Mouse (Mus musculus) G1E (cell line): ENCODE measurements around the gene Hmga1b.

Experiments
- CTCF ChIP-seq: IDR thresholded peaks from 2 replicates; pipeline ENCODE4 v1.5.1; 2012; ENCODE audit warnings: low read depth, low read length, inconsistent platforms, mixed read lengths
- GATA1 ChIP-seq: IDR thresholded peaks from 2 replicates; pipeline ENCODE4 v1.6.1; 2012; ENCODE audit warnings: borderline replicate concordance, low read length, inconsistent platforms, mixed read lengths
- GATA2 ChIP-seq: IDR thresholded peaks from 2 replicates; pipeline ENCODE4 v1.6.1; 2012; ENCODE audit warnings: low read depth, low read length, inconsistent platforms, borderline replicate concordance
- POLR2AphosphoS5 ChIP-seq: IDR thresholded peaks from 2 replicates; pipeline ENCODE4 v1.6.1; 2012; ENCODE audit warnings: low read depth, low read length, inconsistent platforms; ENCODE audit not compliant: insufficient replicate concordance
- TAL1 ChIP-seq: conservative IDR thresholded peaks from 2 replicates; pipeline ENCODE4 v1.6.1; 2012; ENCODE audit warnings: low read depth, low read length, inconsistent platforms, mixed read lengths

DNA sequence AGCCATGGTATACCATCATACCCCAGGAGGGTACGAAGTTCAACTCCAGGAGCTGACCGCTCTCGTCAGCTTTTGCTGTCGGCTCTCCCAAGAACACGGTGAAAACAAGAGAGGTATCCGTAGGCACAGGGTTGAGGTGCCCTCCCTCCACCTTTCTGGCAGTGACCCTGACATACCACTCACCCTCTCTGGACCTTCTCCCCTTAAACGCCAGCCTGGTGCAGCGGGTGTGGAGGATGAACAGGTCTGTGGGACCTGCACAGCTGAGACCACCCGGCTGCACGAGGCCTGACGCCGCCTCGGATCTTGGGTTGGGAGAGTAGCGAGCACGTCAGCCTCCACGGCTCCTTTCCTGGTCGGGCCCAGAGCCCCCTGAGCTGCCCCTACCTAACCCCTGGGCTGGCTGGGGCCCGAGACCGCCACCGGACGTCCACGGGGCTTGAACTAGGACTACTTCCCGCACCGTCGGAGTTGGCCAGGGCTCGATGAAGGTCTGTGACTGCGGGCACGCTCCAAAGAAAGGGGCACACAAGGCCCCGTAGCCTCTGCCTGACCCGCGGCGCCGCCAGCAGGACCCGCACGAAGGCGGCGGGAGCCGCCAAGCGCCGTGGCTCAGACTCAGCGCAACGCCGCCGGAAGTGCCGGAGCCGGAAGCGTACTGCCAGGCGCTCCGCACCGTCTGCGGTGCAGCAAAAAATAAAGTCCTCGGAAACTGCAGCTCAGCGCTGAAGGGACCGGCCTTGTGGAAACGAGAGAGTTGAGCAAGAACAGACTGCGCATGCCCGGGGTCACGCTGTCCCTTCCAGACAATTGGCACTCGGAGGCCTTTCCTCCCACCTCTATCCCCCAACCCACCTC is 33.4 kb downstream of the Hmga1b start, which contains the start of gene Dus1l:
- TF ChIP-seq CTCF (no peak), TAL1 (no peak), GATA1 (no peak), GATA2 (no peak), POLR2AphosphoS5 (no peak)
